Mouse (Mus musculus): Measurements from ENCODE around the gene Slc22a22.

DNA sequence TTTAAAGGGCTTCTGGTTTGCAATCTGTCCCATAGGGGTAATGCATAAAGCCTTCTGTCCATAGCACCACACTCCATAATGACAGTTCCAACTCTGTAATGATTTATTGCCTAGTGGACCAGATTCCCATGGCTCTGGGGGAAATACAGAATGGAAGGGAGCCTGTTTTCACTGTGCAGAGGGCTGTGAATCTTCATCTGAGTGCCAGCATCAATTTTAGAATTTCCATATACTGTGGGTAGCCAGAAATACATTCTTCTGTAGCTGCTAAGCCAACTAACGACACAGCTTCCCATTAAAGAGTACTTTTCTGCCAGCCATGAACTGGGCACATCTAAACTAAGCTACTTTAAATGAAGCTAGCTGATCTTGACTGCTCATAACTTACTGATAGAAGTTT lies 174.7 kb downstream of the Slc22a22 start:
- TF ChIP-seq CTCF (IDR thresholded peaks at IDR 0.05; ENCODE audit: low read depth) = no peak
- TF ChIP-seq EP300 (IDR thresholded peaks at IDR 0.05; ENCODE audit: low read depth) = no peak
